Mouse (Mus musculus): Measurements from ENCODE around the gene Stat5b. TPM values are rescaled to one million over a fixed set of nuclear protein-coding genes. Genes with fewer than 3 reads are reported as not detected.

Stat5b gene
- 12.7 and 19.8 TPM in 2 replicates for polyA plus RNA-seq (2014; fragmentation: Nextera tagmentation; extraction: Ambion mirVana)

DNA sequence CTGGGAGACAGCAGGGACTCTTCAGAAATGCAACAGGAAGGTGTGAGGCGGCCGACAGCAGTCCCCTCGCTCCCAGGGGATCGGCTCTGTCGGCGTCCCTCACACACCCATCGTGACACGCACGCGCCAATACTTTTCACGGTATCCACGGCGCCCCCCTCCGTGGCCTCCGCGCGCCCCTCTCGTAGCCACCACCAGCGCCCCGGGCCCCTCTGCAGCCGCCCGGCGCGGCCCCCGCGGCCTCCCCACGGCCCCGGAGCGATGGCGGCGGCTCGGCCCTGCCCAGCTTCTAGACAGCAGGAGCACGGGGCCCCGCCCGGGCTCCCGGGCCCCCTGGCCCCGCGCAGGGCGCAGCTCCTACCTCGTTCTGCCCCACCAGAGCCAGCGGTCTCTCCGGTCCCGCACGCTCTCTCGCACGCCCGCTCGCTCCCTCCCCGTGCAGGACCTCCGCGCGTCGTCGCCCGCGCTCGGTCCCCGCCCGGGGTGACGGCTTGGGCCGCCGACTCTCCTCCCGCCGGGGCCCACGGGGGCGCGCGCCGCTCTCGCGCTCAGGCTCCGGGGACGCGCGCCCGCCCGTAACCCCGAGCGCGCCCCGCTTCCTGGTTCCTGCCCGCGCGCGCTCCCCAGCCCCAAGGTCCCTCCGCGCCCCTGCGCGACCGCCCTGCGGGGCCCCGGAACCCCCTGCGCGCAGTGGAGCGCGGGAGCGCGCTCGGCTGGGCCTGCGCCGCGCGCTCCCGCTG lies at the start of gene Stat5b:
Gene Stat5b (minus strand): TSS at position 687 of the 740 bp plus-strand sequence.
- H3K9me3 ChIP-seq (ENCODE audit: control insufficient read depth, low read length): no peaks in the 10 kb centered on the region
- H3K4me2 ChIP-seq (replicated peaks; ENCODE audit: low read depth, low read length): peak within 1 kb of the TSS; percentile 88
- H3K4me3 ChIP-seq (ENCODE audit: low read length): peak within 1 kb of the TSS; percentile 98
- ATAC-seq (ENCODE audit: low FRiP score, low TSS enrichment): peak; percentile 79
- H3K27ac ChIP-seq (ENCODE audit: low read depth, low read length): peak within 1 kb of the TSS; percentile 81
- no peaks in the 10 kb centered on the region for H3K36me3 ChIP-seq (ENCODE audit: control insufficient read depth, insufficient read depth, low read length)
- H3K9ac ChIP-seq (ENCODE audit: low read depth, low read length): peak within 1 kb of the TSS; percentile 96
- H3K27me3 ChIP-seq (ENCODE audit: control insufficient read depth, insufficient read depth, low read length): peaks cover 3% of the 10 kb centered on the region; the same call in 1 of the 2 replicates
- under 1% methylated on average over 69 of the region's 104 CpGs for whole genome bisulfite sequencing
- H3K4me1 ChIP-seq (ENCODE audit: control insufficient read depth, insufficient read depth, low read length): peaks cover 15% of the 10 kb centered on the region; the same call in 1 of the 2 replicates

DNA sequence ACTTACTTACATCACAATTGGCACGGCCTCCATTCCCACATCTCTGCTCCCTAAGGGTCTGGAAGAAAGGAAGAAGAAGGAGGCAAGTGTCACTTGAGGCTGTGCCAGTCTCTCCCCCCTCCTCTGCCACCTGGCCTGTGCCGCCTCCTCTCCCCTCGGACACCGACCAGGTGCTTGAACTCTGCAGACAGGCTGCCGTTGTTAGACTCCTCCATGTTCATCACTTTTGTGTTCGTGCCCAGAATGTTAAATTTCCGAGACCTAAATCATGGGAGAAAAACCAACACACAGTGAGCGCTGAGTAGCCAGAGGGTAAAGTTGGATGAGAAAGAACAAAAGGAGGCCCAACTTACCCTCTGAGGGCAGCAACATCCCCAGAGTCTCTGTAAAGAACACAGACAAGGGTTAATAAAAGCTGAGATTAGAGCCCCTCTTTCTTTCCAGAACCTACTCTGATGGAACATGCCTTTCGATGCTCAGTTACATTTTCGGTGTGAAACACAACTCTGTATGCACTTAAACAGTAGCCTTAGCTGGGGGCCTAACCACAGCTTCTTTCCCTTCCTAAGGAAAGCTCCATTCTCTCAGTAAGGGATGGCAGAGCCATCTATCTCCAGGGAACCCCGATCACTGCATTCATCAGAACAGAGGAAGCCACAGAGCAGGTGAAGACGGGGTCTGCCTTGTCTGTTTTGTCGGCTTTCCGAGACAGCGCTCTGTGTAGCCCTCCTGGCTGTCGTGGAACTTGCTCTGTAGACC lies 48.1 kb upstream of the Stat5b start:
- Histone ChIP-seq H3K9me3 (ENCODE audit: control insufficient read depth, low read length) (0 out of 2 replicates have a peak, but pooled peaks cover 4% of the 10 kb centered on the region), H3K4me1 (ENCODE audit: control insufficient read depth, insufficient read depth, low read length) (no peaks in the 10 kb centered on the region), H3K4me2 (replicated peaks; ENCODE audit: low read depth, low read length) (no peak overlapping the region), H3K9ac (ENCODE audit: low read depth, low read length) (no peak overlapping the region), H3K36me3 (ENCODE audit: control insufficient read depth, insufficient read depth, low read length) (peaks cover 17% of the 10 kb centered on the region), H3K27ac (ENCODE audit: low read depth, low read length) (no peak overlapping the region), H3K27me3 (ENCODE audit: control insufficient read depth, insufficient read depth, low read length) (no peaks in the 10 kb centered on the region), H3K4me3 (ENCODE audit: low read length) (no peak overlapping the region)
- no peak for ATAC-seq (ENCODE audit: low FRiP score, low TSS enrichment)
- WGBS: 80% methylated on average over 16 of the region's 16 CpGs

- Histone ChIP-seq H3K4me1 (ENCODE audit: control insufficient read depth, insufficient read depth, low read length) (no peaks in the 10 kb centered on the region), H3K36me3 (ENCODE audit: control insufficient read depth, insufficient read depth, low read length) (peaks cover 16% of the 10 kb centered on the region), H3K27ac (ENCODE audit: low read depth, low read length) (no peak overlapping the region), H3K4me2 (replicated peaks; ENCODE audit: low read depth, low read length) (no peak overlapping the region), H3K4me3 (ENCODE audit: low read length) (no peak overlapping the region), H3K9ac (ENCODE audit: low read depth, low read length) (no peak overlapping the region), H3K27me3 (ENCODE audit: control insufficient read depth, insufficient read depth, low read length) (no peaks in the 10 kb centered on the region), H3K9me3 (ENCODE audit: control insufficient read depth, low read length) (0 out of 2 replicates have a peak, but pooled peaks cover 4% of the 10 kb centered on the region)
- WGBS: 88% methylated on average over 7 of the region's 7 CpGs
- ATAC-seq (ENCODE audit: low FRiP score, low TSS enrichment): no peak
These were observed 47.0 kb upstream of the Stat5b start for GRCm38 (mm10) chr11:100897294-100898231.

- WGBS: 81% methylated on average over 10 of the region's 10 CpGs
- no peak overlapping the region for H3K4me2 ChIP-seq (replicated peaks; ENCODE audit: low read depth, low read length)
- H3K36me3 ChIP-seq (ENCODE audit: control insufficient read depth, insufficient read depth, low read length): peaks cover 6% of the 10 kb centered on the region; the same call in 1 of the 2 replicates
- no peaks in the 10 kb centered on the region for H3K4me1 ChIP-seq (ENCODE audit: control insufficient read depth, insufficient read depth, low read length)
- no peaks in the 10 kb centered on the region for H3K9me3 ChIP-seq (ENCODE audit: control insufficient read depth, low read length)
- H3K27ac ChIP-seq (ENCODE audit: low read depth, low read length): no peak overlapping the region
- no peak for ATAC-seq (ENCODE audit: low FRiP score, low TSS enrichment)
- no peaks in the 10 kb centered on the region for H3K27me3 ChIP-seq (ENCODE audit: control insufficient read depth, insufficient read depth, low read length)
- no peak overlapping the region for H3K9ac ChIP-seq (ENCODE audit: low read depth, low read length)
- H3K4me3 ChIP-seq (ENCODE audit: low read length): no peak overlapping the region
These were observed 45.6 kb upstream of the Stat5b start for GRCm38 (mm10) chr11:100896078-100896477.

- Histone ChIP-seq H3K4me2 (replicated peaks; ENCODE audit: low read depth, low read length) (no peak overlapping the region), H3K27ac (ENCODE audit: low read depth, low read length) (no peak overlapping the region), H3K4me1 (ENCODE audit: control insufficient read depth, insufficient read depth, low read length) (no peaks in the 10 kb centered on the region), H3K9me3 (ENCODE audit: control insufficient read depth, low read length) (no peaks in the 10 kb centered on the region), H3K36me3 (ENCODE audit: control insufficient read depth, insufficient read depth, low read length) (peaks cover 6% of the 10 kb centered on the region; the same call in 1 of the 2 replicates), H3K4me3 (ENCODE audit: low read length) (no peak overlapping the region), H3K9ac (ENCODE audit: low read depth, low read length) (no peak overlapping the region), H3K27me3 (ENCODE audit: control insufficient read depth, insufficient read depth, low read length) (no peaks in the 10 kb centered on the region)
- 66% methylated on average over 9 of the region's 9 CpGs for WGBS
- ATAC-seq (ENCODE audit: low FRiP score, low TSS enrichment): no peak
These were observed 43.8 kb upstream of the Stat5b start for GRCm38 (mm10) chr11:100894146-100894918.

GRCm38 (mm10) chr11:100893482-100893881 lies 43.0 kb upstream of the Stat5b start:
- no peak overlapping the region for H3K27ac ChIP-seq (ENCODE audit: low read depth, low read length)
- no peak overlapping the region for H3K9ac ChIP-seq (ENCODE audit: low read depth, low read length)
- no peaks in the 10 kb centered on the region for H3K27me3 ChIP-seq (ENCODE audit: control insufficient read depth, insufficient read depth, low read length)
- H3K4me2 ChIP-seq (replicated peaks; ENCODE audit: low read depth, low read length): no peak overlapping the region
- no peaks in the 10 kb centered on the region for H3K9me3 ChIP-seq (ENCODE audit: control insufficient read depth, low read length)
- peak; percentile 74 for ATAC-seq (ENCODE audit: low FRiP score, low TSS enrichment)
- H3K4me3 ChIP-seq (ENCODE audit: low read length): no peak overlapping the region
- peaks cover 6% of the 10 kb centered on the region; the same call in 1 of the 2 replicates for H3K36me3 ChIP-seq (ENCODE audit: control insufficient read depth, insufficient read depth, low read length)
- H3K4me1 ChIP-seq (ENCODE audit: control insufficient read depth, insufficient read depth, low read length): no peaks in the 10 kb centered on the region
- whole genome bisulfite sequencing: 9% methylated on average over 9 of the region's 9 CpGs

GRCm38 (mm10) chr11:100892435-100892834 lies 41.9 kb upstream of the Stat5b start:
- H3K27me3 ChIP-seq (ENCODE audit: control insufficient read depth, insufficient read depth, low read length): no peaks in the 10 kb centered on the region
- no peaks in the 10 kb centered on the region for H3K9me3 ChIP-seq (ENCODE audit: control insufficient read depth, low read length)
- no peak overlapping the region for H3K4me2 ChIP-seq (replicated peaks; ENCODE audit: low read depth, low read length)
- H3K4me3 ChIP-seq (ENCODE audit: low read length): no peak overlapping the region
- no peak for ATAC-seq (ENCODE audit: low FRiP score, low TSS enrichment)
- WGBS: 87% methylated on average over 5 of the region's 5 CpGs
- no peak overlapping the region for H3K9ac ChIP-seq (ENCODE audit: low read depth, low read length)
- no peak overlapping the region for H3K27ac ChIP-seq (ENCODE audit: low read depth, low read length)
- no peaks in the 10 kb centered on the region for H3K4me1 ChIP-seq (ENCODE audit: control insufficient read depth, insufficient read depth, low read length)
- H3K36me3 ChIP-seq (ENCODE audit: control insufficient read depth, insufficient read depth, low read length): peaks cover 11% of the 10 kb centered on the region; the same call in 1 of the 2 replicates
